Mouse (Mus musculus) embryonic fibroblast, embryonic 13.5 days (primary cell): ENCODE measurements at regions not wholly inside any gene's neighbourhood (a gene's known extent, or its start where the extent isn't known, plus 50 kb on each side); places are given as distances from the start of the nearest gene placed in this dataset.

Source experiments
- CTCF ChIP-seq: IDR thresholded peaks from 2 replicates; pipeline ENCODE4 v1.5.1; 2011; ENCODE audit warnings: mild to moderate bottlenecking, control low read depth, low read length, moderate library complexity, borderline replicate concordance; ENCODE audit not compliant: insufficient read depth
- POLR2A ChIP-seq: IDR thresholded peaks from 2 replicates; pipeline ENCODE4 v1.6.1; 2011; ENCODE audit warnings: low read depth, mild to moderate bottlenecking, control low read depth, low read length, moderate library complexity

- TF ChIP-seq POLR2A (no peak), CTCF (no peak)
Measured at GRCm38 (mm10) chr8:91995407-91996144, 193.7 kb upstream of the Irx3 start.
